In genomic region chr13:12166386-12166785, GRCm38 (mm10) we compare ENCODE assay signal across 9 mouse cellular contexts. TPM values are rescaled to one million over a fixed set of nuclear protein-coding genes. Genes with fewer than 3 reads are reported as not detected.
DNase-seq lines count a peak whose midpoint lies in the region; ATAC-seq and TF ChIP-seq lines count a peak whose summit lies in the region.
"Had no signal": no experiment of that assay in that cellular context is flagged by ENCODE, and none has a peak within 500 bp of the region (broad histone marks: within the 10 kb centered on the region; RNA-seq: fewer than 3 reads in every experiment).

No protein-coding gene starts in this region.

- ATAC-seq in kidney, embryonic 16.5 days (ENCODE audit: low FRiP score, low TSS enrichment): peak; percentile 72
- ATAC-seq in midbrain, embryonic 15.5 days (replicated peaks): peak; percentile 40; the same call in 1 of the 2 replicates
- no peak for ATAC-seq in intestine, embryonic 15.5 days

- H3K27ac ChIP-seq in kidney, adult 2 months (ENCODE audit: insufficient read depth, low read depth, low read length): peak overlapping the region; percentile 70
- H3K27ac ChIP-seq in kidney, embryonic 16.5 days (ENCODE audit: low read length): peak overlapping the region; percentile 62
- no peak overlapping the region for H3K27ac ChIP-seq in midbrain, embryonic 15.5 days
- H3K27ac ChIP-seq in intestine, embryonic 15.5 days: no peak overlapping the region

- H3K4me2 ChIP-seq in kidney, embryonic 16.5 days (replicated peaks; ENCODE audit: low read depth, low read length): no peak overlapping the region; the same call in 1 of the 2 replicates
- H3K4me2 ChIP-seq in midbrain, embryonic 15.5 days: no peak overlapping the region
- no peak overlapping the region for H3K4me2 ChIP-seq in intestine, embryonic 15.5 days (replicated peaks)

- H3K9ac ChIP-seq in kidney, embryonic 16.5 days (replicated peaks; ENCODE audit: low read length): no peak overlapping the region
- H3K9ac ChIP-seq in midbrain, embryonic 15.5 days: no peak overlapping the region
- H3K9ac ChIP-seq in intestine, embryonic 15.5 days: no peak overlapping the region

- TF ChIP-seq CTCF in kidney, adult 2 months (conservative IDR thresholded peaks at IDR 0.05; ENCODE audit: insufficient read depth, insufficient read length, low read depth, low read length): no peak

- no peaks in the 10 kb centered on the region for H3K9me3 ChIP-seq in kidney, embryonic 16.5 days (ENCODE audit: low read length)
- no peaks in the 10 kb centered on the region for H3K9me3 ChIP-seq in midbrain, embryonic 15.5 days
- H3K9me3 ChIP-seq in intestine, embryonic 15.5 days: no peaks in the 10 kb centered on the region

- WGBS in kidney, adult 2 months: 24% methylated on average over 6 of the region's 6 CpGs
- 29% methylated on average over 6 of the region's 6 CpGs for WGBS in kidney, embryonic 16.5 days
- 14% methylated on average over 6 of the region's 6 CpGs for WGBS in midbrain, embryonic 15.5 days
- WGBS in intestine, embryonic 15.5 days: 27% methylated on average over 6 of the region's 6 CpGs

- no peak overlapping the region for H3K4me3 ChIP-seq in kidney, adult 2 months (ENCODE audit: insufficient read depth, low read depth, low read length)
- H3K4me3 ChIP-seq in kidney, embryonic 16.5 days (ENCODE audit: low read length): no peak overlapping the region
- H3K4me3 ChIP-seq in midbrain, embryonic 15.5 days: no peak overlapping the region
- no peak overlapping the region for H3K4me3 ChIP-seq in intestine, embryonic 15.5 days (replicated peaks)

- peak; percentile 65 for DNase-seq in kidney, adult 2 months
- no peak for DNase-seq in kidney, postnatal 25 days
- peak; percentile 29 to 43 for DNase-seq in frontal cortex, postnatal 14 days (ENCODE audit: low spot score in 2 of 2)
- no peak for DNase-seq in cerebellum, adult 9-11 months
- DNase-seq in adrenal gland, adult (ENCODE audit: inconsistent age in 2 of 2, low spot score in 1 of 2): no peak
- DNase-seq: lung, postnatal 36 days had no signal

- no peaks in the 10 kb centered on the region for H3K27me3 ChIP-seq in kidney, adult 2 months (replicated peaks; ENCODE audit: control insufficient read depth, insufficient read depth, low read length)
- H3K27me3 ChIP-seq in kidney, embryonic 16.5 days (ENCODE audit: insufficient read depth, low read length): no peaks in the 10 kb centered on the region
- no peaks in the 10 kb centered on the region for H3K27me3 ChIP-seq in midbrain, embryonic 15.5 days (replicated peaks)
- no peaks in the 10 kb centered on the region for H3K27me3 ChIP-seq in intestine, embryonic 15.5 days (replicated peaks)

- H3K4me1 ChIP-seq in kidney, adult 2 months (ENCODE audit: control insufficient read depth, insufficient read depth, low read length): peaks cover 11% of the 10 kb centered on the region
- peaks cover 9% of the 10 kb centered on the region for H3K4me1 ChIP-seq in kidney, embryonic 16.5 days (ENCODE audit: insufficient read depth, low read length)
- no peaks in the 10 kb centered on the region for H3K4me1 ChIP-seq in midbrain, embryonic 15.5 days
- no peaks in the 10 kb centered on the region for H3K4me1 ChIP-seq in intestine, embryonic 15.5 days (replicated peaks)

- no peak for TF ChIP-seq POLR2A in kidney, adult 2 months (IDR thresholded peaks at IDR 0.05; ENCODE audit: low read depth, low read length)

- no peaks in the 10 kb centered on the region for H3K36me3 ChIP-seq in kidney, adult 2 months (ENCODE audit: control insufficient read depth, insufficient read depth, low read length)
- no peaks in the 10 kb centered on the region for H3K36me3 ChIP-seq in kidney, embryonic 16.5 days (ENCODE audit: insufficient read depth, low read length)
- no peaks in the 10 kb centered on the region for H3K36me3 ChIP-seq in midbrain, embryonic 15.5 days (replicated peaks)
- H3K36me3 ChIP-seq in intestine, embryonic 15.5 days: no peaks in the 10 kb centered on the region

RNA-seq across cellular contexts. Expression of gene Ryr2, which starts 59.6 kb away (rescaled TPM):
- 0.13 and 0.16 TPM in 2 replicates for polyA plus RNA-seq in kidney, adult 2 months (2012; rRNA removed)
- polyA plus RNA-seq in kidney, embryonic 16.5 days (2015; fragmentation: Nextera tagmentation; extraction: Ambion mirVana): 0.19 and 0.42 TPM in 2 replicates
- 3.5 and 4.4 TPM in 2 replicates for polyA plus RNA-seq in midbrain, embryonic 15.5 days (2015; fragmentation: Nextera tagmentation; extraction: Ambion mirVana)
- polyA plus RNA-seq in intestine, embryonic 15.5 days (2015; fragmentation: Nextera tagmentation; extraction: Ambion mirVana): 1.0 and 1.1 TPM in 2 replicates

Comparison
In these comparisons a context has a peak if more than half of its experiments do, and no peak if none do; other contexts are left out.
1. DNase-seq: peak in kidney, adult 2 months (single experiment) and frontal cortex, postnatal 14 days (2 of 2); none in kidney, postnatal 25 days (0 of 2), cerebellum, adult 9-11 months (single experiment) and adrenal gland, adult (0 of 2).
2. H3K27ac ChIP-seq: peak in kidney, adult 2 months (single experiment) and kidney, embryonic 16.5 days (single experiment); none in midbrain, embryonic 15.5 days (single experiment) and intestine, embryonic 15.5 days (single experiment).